Mouse (Mus musculus) liver (tissue): ENCODE results near the gene Clec2d.
"Not testable (repeated sequence)": the region's sequence is repeated elsewhere in the genome, so short reads cannot be mapped to it uniquely, and the experiment has no call there.

Experiments
- DNase-seq: peaks from one replicate; pipeline ENCODE4 v3.0.0-alpha.2; 2020; ENCODE audit warnings: mixed read lengths

Gene Clec2d

DNA sequence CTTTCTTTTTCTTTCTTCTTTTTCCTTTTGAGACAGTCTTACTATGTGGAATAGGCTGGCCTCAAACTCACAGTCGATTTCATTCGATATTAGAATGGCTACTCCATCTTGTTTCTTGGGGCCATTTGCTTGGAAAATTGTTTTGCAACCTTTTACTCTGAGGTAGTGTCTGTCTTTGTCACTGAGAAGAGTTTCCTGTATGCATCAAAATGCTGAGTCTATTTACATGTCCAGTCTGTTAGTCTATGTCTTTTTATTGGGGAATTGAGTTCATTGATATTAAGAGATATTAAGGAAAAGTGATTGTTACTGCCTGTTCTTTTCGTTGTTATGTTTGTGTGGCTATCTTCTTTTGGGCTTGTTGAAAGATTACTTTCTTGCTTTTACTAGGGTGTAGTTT, 7.4 kb downstream of the Clec2d start:
- not testable (repeated sequence) for DNase-seq

DNA sequence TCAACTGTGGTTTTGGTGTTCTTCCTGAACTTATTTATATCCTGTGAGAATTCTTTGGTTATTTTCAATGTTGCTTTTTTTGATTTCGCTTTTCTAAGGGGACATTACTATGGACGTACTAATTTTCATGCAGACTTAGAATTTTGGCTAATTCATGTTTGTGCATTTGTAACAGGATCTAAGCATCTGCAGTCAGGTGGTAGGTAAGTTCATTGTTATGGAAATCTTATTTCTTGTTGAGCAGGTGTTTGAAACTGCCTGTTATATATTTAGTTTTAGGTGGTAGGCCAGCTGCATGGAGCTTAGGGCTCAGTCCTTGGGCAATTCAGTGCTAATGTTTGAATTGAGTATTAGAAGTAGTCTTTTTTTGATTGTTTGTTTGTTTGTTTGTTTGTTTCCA, 13.0 kb downstream of the Clec2d start:
- DNase-seq = no peak

DNA sequence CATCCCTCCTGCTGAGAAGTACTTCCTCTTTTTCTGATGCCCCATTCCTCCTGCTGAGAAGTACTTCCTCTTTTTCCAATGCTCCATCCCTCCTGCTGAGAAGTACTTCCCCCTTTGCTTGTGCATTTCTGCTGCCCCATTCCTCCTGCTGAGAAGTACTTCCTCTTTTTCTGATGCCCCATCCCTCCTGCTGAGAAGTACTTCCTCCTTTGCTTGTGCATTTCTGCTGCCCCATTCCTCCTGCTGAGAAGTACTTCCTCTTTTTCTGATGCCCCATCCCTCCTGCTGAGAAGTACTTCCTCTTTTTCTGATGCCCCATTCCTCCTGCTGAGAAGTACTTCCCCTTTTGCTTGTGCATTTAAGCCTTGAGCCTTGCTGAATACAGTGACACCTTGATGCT, 19.7 kb downstream of the Clec2d start:
- not testable (repeated sequence) for DNase-seq

DNA sequence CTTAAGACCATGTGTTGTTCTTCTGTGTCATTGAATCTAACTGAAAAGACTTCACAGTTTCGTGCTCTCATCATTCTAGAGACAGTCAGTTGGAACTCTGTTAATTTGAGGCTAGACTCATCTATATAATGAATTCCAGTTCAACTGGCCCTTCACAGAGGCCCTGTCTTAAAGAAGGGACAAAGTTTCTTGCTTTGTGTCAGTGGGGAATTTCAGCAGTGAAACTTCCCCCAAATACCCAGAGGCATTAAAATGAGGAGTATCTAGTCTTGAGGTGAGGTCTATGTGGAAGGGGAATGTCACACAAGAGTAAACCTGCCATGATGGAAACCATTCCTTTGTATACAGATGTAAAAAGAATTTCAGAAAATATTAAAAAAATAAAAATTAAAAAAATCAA, 21.9 kb downstream of the Clec2d start:
- DNase-seq = no peak

DNA sequence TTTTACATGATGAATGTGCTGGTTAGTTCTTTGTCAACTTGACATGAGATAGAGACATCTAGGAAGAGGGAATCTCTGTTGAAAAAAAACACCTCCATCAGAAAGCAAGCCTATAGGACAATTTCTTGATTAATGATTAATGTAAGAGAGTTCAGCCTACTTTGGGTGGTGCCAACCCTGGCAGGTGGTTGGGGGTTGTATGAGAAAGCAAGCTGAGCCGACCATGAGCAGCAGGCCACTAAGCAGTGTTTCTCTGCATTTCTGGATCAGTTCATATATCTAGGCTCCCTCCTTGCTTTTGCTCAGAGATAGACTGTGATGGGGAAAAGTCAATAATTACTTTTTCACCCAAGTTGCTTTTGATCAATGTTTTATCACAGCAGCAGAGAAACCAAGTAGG, 23.9 kb downstream of the Clec2d start:
- no peak for DNase-seq

DNA sequence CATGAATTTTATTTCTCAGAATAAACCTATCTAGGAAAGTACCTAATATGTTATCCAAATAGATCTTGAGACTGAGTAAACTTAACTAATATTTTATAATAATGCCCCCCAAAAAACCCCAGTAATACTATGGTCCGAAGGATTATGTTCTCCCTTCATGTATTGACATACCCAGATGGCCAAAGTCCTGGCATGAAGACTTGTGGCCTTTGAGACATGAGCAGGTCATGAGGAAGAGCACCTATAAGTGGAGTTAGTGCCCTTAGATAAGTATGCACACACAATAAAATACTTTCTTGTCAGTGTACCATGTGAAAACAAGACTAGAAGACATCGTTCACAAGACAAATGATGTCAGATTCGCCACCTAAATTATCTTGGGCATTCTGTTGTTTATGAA, 24.4 kb downstream of the Clec2d start:
- no peak for DNase-seq

DNA sequence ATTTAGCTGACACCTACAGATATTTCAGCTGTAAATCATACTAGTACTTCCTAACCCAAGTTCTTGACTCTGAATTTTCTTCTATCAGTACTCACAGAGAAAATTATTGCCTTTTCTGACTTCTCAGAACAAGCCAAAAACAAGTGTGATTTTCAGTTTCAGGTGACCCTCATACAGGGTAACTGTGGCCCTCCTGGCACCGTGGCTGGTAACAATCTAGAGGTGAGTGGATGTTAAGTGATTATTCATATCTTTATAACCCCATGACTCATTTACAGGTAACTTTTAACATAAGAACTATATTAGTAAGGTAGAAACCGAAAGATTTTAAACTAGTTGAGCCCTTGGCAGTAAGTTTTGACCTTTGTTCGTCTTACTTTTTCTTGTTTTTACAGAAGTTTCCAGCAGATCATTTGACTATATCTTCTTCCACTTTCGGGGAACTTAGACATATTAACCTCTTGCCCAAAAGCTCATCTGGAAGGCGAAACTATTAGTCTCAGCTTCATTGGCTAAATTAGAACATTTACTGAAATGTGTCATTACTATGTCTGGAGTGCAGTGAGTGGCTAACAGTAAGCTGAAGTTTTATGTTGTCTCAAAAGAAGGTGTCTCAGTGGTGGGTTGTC, 28.6 kb downstream of the Clec2d start:
- DNase-seq = no peak

DNA sequence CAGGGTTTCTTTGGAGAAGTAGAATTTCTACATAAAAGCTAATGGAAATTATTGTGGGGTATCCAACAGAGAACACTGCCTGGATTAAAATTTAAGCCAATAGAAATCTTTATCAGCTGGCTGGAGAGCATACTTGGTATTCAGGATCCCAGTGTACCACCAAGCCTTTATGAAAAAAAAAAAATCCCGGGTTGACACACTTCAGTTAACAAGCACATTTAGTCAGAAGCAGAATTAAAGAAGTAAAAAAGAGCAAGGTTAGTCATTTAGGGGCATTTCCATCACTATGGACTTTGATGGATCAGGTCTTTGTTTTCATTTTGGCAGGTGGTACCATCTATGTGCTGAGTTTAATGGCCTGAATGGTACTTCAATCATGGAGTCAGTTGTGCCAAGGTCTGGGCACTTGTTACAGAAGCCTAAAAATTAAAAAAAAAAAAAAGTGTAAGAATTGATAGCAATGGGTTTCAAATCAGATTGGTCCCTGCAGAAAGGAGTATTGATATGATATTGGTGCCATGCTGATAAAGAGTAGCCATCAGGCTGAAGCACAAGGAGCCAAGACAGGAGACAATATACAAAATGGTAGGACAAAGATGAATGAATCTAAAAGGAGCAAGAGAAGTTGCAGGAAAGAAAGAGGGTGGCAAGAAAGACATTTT, 29.5 kb downstream of the Clec2d start:
- no peak for DNase-seq

DNA sequence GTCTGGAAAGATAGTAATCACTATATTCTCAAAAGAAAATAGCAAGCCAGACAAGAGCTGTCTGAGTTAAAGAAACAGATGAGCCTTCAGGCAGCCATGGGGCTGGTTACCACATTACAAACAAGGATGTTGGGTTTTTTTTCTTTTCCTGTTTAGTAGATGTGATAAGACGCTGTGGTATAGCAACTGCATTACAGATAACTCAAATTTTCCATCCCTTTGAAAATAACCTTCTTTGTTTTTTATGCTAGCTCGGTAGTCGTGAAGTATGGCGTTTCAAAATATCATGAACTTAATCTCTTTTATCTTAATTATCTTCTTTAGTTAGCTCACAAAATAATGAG, 30.0 kb downstream of the Clec2d start:
- no peak for DNase-seq

DNA sequence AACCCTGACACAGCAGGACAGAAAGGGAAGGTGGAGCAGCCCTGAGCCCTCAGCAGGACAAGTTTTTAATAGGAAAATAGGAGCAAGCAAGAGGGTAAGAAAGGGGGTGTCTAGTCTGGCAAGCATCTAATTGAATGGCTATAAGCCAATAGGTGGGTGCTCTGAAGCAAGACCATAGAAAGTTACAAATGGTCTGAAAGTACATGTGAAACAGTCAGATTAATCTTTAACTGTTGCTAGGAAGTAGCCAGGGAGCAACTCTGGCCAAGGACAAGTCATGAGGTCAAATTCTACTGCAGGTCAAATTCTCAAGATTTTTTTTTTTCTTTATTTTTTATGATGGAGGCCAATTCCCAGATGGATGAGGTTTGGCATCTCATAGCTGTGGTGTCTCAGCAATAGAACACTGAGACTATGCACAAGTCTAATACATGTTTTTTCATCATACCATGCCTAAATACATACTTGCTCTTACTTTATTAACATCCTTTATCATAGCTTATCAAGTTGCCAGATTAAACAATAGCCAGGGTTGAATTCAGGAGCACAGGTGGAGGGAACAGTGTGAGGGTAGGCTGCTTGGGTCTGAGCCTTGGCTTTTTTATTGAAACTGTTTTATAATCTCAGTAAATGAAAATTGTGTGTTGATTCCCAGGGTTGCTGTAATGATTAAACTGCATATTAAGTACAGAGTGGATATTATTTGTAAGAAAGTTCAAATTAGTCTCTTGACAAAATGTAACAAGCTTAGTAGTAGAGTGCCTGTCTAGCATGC, 32.2 kb downstream of the Clec2d start:
- DNase-seq = no peak

DNA sequence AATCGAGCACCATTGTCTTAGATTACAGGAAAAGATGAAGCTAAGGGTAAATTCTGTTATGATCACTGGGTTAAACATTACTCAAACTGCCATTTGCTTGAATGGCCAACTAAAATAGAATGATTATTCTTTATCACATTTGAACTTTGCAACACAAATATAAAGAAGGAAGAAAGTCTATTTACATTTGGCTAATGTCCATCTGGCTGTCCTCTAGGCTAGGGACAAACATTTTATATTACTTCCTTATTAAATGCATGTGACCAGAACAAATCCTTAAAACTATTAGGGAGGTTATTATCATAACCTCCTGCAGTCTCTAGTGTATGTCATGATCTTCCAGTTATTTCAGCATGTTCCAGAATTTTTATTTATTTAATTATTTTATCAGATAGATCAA, 33.1 kb downstream of the Clec2d start:
- DNase-seq = no peak

DNA sequence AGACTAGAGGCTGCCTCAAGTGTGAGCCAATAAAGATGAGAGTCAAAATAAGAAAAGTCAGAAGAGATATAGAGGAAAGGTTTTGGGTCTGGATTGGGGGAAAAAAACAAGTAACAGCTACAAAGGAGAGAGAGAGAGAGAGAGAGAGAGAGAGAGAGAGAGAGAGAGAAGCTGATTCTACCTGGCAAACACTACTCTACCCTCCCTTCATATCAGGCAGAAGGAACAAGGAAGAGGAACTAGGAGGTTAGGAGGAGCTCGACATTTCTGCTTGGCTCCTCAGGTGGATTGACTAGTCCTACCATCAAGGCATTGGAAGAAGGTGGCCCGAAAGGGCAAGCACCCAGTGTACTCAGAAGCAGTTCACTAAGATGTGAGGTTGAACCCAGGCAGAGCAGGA, 33.8 kb downstream of the Clec2d start:
- no peak for DNase-seq

DNA sequence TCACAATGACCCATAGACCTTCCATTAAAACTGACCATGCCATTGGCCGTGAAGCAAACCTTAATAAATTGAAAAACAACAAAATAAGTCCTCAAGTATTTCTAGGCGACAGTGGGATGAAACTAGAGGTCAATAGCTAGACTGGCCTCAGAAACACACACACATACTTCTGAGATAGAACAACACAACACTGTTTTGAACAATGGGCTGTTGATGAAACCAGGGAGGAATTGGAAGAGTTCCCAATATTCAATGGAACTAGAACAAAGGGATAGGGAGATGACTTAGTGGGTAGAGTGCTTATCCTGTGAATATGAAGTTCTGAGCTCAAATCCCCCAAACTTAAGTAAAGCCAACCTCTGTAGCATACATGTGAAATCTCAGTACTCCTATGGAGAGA, 34.6 kb downstream of the Clec2d start:
- DNase-seq = no peak

DNA sequence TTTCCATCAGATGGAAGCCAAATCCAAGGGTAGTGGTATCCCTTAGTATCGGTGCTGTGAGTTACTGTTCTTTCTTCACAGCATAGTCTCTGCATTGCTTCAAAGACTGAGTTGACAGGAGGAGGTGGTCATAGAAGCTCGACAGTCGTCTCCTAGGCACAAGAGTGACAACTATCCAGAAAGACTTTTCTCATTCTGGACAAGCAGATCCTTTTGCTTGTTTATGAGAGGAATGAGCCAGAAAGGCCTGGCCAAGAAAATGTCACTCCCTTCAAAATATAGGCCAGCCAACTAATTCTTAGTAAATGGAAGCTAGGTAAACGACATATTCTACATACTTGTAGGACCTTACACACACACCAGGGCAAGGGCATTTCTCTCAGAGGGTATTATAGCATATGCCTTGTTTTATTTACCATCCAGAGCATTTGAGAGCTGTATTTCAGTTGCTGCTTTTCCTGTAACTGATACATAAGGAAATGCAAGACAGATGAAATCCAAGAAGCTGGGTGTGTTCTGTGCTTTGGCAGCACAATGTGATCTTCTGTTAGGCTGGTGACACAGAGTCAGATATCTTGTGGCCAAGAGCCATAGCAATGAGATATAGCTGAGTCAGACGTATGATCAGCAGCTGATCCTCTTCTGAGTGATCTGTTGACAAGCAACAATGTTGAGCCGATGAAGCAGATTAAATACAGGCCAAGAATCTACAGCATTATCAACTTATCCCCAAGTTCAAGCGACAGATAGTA, 35.6 kb downstream of the Clec2d start:
- no peak for DNase-seq

DNA sequence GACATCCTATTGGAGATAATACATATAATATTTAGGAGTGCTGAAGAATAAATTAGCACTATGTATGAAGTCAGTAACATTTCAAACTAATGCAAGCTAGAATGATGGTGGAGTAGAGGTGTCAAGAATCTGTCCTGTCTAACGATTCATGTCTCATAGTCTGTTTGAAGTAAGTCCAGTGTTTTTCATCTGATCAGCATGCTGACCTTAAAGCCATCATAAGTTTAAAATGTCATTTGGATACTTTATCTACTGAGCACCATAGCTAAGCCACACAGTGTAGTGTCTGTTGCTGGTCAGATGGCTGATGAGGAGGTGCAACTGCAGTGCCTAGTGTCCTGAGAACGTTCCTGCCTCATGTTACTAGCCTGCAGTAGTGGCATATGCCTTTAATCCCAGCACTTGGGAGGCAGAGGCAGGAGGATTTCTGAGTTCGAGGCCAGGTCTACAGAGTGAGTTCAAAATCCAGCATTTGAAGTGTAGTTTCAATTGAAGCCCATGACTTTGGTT, 36.4 kb downstream of the Clec2d start:
- no peak for DNase-seq

DNA sequence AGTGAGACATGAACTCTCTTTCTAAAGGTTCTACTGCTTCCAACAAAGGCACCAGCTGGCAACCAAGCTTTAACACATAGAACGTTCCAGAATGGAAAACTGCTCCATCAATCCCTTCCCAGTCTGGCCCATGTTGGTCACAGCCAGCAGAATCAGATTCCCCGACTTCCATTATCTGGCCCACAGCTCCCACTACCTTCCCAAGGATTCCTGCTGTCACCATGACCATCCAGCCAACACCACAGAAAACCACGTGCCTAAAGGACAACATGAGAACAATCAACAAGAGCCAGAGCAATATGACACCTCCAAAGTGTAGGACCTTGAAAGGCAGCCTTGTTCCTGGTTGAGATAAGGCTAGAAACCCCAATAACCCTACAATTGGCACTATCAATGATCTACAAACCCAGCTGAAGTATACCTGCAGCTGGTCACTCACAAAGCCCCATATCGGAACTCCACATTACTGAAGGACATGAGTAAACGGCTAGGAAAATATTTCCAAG, 37.8 kb downstream of the Clec2d start:
- no peak for DNase-seq

DNA sequence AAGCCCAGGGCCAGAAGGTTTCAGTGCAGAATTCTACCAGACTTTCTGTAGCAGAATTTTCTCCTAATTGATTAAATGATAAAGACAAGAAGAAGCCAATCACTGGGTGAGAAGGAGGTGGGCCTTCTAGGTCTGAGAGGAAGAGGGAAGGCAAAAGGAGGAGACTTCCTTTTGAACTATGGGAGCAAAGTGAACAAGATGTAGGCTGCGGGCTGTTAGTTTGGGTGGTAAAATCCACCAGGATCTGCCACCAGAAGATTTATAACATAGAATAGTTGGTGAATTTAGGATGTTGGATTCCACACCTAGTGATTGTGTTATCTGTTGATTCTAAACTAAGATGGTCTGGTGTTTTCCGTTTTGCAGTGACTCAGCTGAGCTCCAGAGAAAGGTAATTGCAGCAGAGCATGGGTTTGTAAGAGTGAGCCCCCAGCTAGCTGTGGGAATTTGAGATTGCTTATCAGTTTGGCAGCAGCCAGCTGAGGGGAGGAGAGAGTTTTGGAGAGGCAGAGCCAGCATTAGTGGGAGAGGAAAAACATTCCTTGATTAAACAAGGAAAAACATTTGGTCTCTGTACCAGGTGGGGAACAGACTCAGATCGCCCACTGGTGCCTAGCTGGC, 39.6 kb downstream of the Clec2d start:
- peak; percentile 54 for DNase-seq

DNA sequence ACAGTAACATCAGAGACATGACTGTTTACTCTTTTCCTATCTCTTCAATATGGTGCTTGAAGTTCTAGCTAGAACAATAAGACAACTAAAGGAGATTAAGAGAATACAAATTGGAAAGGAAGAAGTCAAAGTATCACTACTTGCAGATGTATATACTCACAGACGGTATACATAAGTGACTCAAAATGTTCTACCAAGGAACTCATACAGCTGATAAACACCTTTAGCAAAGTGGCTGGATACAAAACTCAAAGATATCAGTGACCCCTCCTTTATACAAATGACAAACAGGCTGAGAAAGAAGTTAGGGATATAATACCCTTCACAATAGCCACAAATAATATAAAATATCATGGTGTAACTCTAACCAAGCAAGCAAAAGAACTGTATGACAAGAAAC, 40.6 kb downstream of the Clec2d start:
- DNase-seq = no peak

DNA sequence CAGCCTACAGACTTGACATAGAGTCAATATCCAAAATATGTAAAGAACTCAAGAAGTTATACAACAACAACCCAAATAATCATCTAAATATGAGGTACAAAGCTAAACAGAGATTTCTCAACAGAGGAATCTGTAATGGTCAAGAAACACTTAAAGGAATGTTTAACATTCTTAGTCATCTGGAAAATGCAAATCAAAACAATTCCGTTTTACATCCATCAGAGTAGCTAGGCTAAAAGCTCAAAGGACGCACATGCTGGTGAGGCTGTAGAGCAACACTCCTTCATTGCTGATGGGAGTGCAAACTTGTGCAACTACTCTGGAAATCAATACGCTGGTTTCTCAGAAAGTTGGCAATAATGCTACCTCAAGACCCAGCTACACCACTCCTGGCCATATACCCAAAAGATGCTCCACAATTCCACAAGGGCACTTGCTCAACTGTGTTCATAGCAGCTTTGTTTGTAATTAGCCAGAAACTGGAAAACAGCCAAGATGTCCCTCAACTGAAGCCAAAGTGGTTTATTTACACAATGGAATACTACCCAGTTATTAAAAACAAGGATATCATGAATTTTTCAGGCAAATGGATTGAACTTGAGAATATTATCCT, 41.9 kb downstream of the Clec2d start:
- DNase-seq = no peak

DNA sequence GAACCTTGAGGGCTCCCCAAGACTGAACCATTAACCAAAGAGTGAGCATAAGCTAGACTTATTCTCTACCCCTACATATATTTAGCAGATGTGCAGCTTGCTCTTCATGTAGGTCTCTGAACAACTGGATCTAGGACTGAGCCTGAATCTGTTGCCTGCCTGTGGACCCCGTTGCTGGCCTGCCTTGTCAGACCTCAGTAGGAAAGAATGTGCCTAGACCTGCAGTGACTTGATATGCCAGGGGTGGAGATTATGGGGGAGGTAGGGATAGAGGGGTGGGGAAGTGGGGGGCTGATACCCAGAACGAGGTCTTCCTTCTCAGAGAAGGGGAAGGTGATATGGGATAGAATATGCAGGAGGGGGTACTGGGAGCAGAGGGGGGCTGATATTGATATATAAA, 43.2 kb downstream of the Clec2d start:
- peak; percentile 15 for DNase-seq

DNA sequence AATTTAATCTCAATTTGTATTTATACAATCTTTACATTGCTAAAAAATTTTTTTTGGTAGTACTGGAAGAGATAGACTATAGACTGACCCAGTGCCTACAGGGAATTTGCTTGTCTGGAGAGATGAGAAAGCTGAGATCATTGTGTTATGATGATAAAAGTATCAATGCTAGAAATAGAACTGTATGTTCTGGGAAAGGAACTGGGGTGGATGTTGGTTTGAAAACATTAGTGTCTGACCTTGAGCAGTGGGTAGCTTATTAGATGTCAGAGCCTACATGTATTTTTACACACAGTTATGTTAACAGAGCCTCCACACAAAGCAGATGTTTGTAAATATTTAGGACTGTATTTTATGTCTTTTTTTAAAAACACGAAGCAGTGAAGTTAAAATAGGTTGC, 43.7 kb downstream of the Clec2d start:
- DNase-seq = no peak

DNA sequence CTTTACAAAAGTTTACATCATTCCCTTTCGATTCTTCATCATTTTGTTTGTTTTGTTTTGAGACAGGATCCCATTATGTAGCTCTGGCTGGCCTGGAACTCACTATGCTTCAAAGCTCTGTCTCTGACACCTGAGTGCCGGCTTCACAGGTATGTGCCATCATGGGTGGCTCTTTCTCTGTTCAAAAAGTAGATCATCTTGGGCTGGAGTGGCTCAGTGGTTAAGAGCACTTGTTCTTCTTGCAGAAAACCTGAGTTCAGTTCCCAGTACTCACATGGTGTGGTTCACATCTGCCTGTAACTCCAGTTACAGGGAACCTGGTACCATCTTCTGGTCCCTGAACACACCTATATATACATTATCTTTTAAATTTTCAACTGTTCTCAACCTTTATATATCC, 44.7 kb downstream of the Clec2d start:
- no peak for DNase-seq
